24 mouse cellular contexts compared by ENCODE assay signal in the genomic region with DNA sequence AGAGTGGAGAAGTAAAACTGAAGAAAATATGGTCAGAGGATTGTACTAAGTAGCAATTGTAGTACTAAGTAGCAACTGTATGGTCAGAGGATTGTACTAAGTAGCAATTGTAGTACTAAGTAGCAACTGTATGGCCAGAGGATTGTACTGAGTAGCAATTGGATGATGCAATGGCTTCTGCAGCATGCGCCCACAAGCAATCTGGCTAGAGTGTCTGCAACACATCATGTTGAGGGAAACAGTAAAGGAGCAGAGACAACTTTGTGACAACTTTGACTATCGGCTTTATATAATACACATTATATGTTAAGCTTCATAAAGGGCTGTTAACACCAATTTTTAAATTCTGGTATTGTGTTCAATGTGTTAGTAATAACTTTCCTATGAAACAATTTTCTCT.
"Had no signal": no experiment of that assay in that cellular context is flagged by ENCODE, and none has a peak within 500 bp of the region (broad histone marks: within the 10 kb centered on the region; RNA-seq: fewer than 3 reads in every experiment).

No protein-coding gene starts in this region.

- H3K4me3 ChIP-seq: heart, embryonic 10.5 days; heart, embryonic 12.5 days; hindbrain, embryonic 13.5 days; hindbrain, embryonic 15.5 days; kidney, embryonic 15.5 days; left cerebral cortex, adult 2 months; limb, embryonic 13.5 days; limb, embryonic 15.5 days; liver, embryonic 12.5 days had no signal

- ATAC-seq: forebrain, postnatal 0 days; hindbrain, postnatal 0 days; intestine, embryonic 16.5 days; liver, embryonic 12.5 days had no signal

- H3K27ac ChIP-seq: heart, embryonic 10.5 days; hindbrain, embryonic 13.5 days; hindbrain, embryonic 15.5 days; hindbrain, postnatal 0 days; kidney, embryonic 15.5 days; kidney, postnatal 0 days; left cerebral cortex, adult 2 months; limb, embryonic 13.5 days; limb, embryonic 15.5 days; liver, embryonic 12.5 days; liver, embryonic 14.5 days had no signal

- DNase-seq: forebrain, postnatal 0 days; gastrocnemius, postnatal 14 days; gastrocnemius, postnatal 36 days; heart, adult 18-20 months; heart, postnatal 10 days; kidney, adult 11 months; kidney, adult 2 months; kidney, adult 9 months; kidney, postnatal 14 days; kidney, postnatal 36 days; lung, adult 18-20 months had no signal
